Mouse (Mus musculus): ENCODE data around the gene Lysmd4.
A peak's percentile ranks its signal among the peaks of the same experiment; 100 is the strongest.

Lysmd4 gene

GRCm38 (mm10) chr7:67342067-67342625, 119.8 kb downstream of the Lysmd4 start:
- no peak for DNase-seq (ENCODE audit: low read depth, low spot score)

- DNase-seq (ENCODE audit: low read depth, low spot score), result no peak
Measured at GRCm38 (mm10) chr7:67344443-67344842, 122.1 kb downstream of the Lysmd4 start.

GRCm38 (mm10) chr7:67352989-67353388, 130.6 kb downstream of the Lysmd4 start:
- DNase-seq (ENCODE audit: low read depth, low spot score), result peak; percentile 69

GRCm38 (mm10) chr7:67353667-67354066, 131.3 kb downstream of the Lysmd4 start:
- DNase-seq (ENCODE audit: low read depth, low spot score), result peak; percentile 69

- no peak for DNase-seq (ENCODE audit: low read depth, low spot score)
Measured at GRCm38 (mm10) chr7:67355870-67356269, 133.5 kb downstream of the Lysmd4 start.

All from A20 (cell line).